Mouse (Mus musculus) stomach, postnatal 0 days (tissue): ENCODE measurements at regions not wholly inside any gene's neighbourhood (a gene's known extent, or its start where the extent isn't known, plus 50 kb on each side); places are given as distances from the start of the nearest gene placed in this dataset.

Source experiments
- ATAC-seq: fragments of 200-750 bp; cut with Nextera tagmentation; 2 replicates; pipeline ENCODE4 v1.8.0; 2017; ENCODE audit not compliant: low FRiP score, low TSS enrichment
- DNase-seq: peaks from one replicate; pipeline ENCODE4 v3.0.0-alpha.2; 2016; ENCODE audit warnings: low spot score
- H3K27ac ChIP-seq: fragments of 300-500 bp; sonication (generic); replicated peaks from 2 replicates; pipeline ENCODE4 v1.5.1; 2014; ENCODE audit warnings: mild to moderate bottlenecking, control low read depth
- H3K27me3 ChIP-seq: fragments of 300-500 bp; sonication (generic); 2 replicates; pipeline ENCODE4 v1.6.1; 2014; ENCODE audit warnings: low read length; ENCODE audit not compliant: control insufficient read depth, insufficient read depth
- H3K36me3 ChIP-seq: fragments of 300-500 bp; sonication (generic); 2 replicates; pipeline ENCODE4 v1.6.1; 2014; ENCODE audit warnings: low read length, mixed read lengths; ENCODE audit not compliant: control insufficient read depth, insufficient read depth
- H3K4me1 ChIP-seq: fragments of 300-500 bp; sonication (generic); replicated peaks from 2 replicates; pipeline ENCODE4 v1.6.1; 2014; ENCODE audit warnings: antibody characterized with exemption; ENCODE audit not compliant: control insufficient read depth, insufficient read depth
- H3K4me2 ChIP-seq: fragments of 300-500 bp; sonication (generic); replicated peaks from 2 replicates; pipeline ENCODE4 v1.6.1; 2014; ENCODE audit warnings: low read depth, mild to moderate bottlenecking, control low read depth, moderate library complexity
- H3K4me3 ChIP-seq: fragments of 300-500 bp; sonication (generic); 2 replicates; pipeline ENCODE4 v1.5.1; 2014; ENCODE audit warnings: low read depth, low read length, control low read depth
- H3K9ac ChIP-seq: fragments of 300-500 bp; sonication (generic); 2 replicates; pipeline ENCODE4 v1.6.1; 2014; ENCODE audit warnings: mild to moderate bottlenecking, low read length, control low read depth, mixed read lengths
- H3K9me3 ChIP-seq: fragments of 300-500 bp; sonication (generic); 2 replicates; pipeline ENCODE4 v1.6.1; 2016; ENCODE audit warnings: low read length; ENCODE audit not compliant: control insufficient read depth
- CTCF ChIP-seq: IDR thresholded peaks from 2 replicates; pipeline ENCODE4 v1.5.1; 2016; ENCODE audit warnings: antibody characterized with exemption, low read depth, mild to moderate bottlenecking, moderate library complexity
- EP300 ChIP-seq: optimal IDR thresholded peaks from 2 replicates; pipeline ENCODE3; 2016; ENCODE audit warnings: antibody characterized with exemption
- WGBS: fragments of 180-500 bp; shearing (Covaris S2); extraction: QIAGEN DNeasy Blood & Tissue Kit; methylation state at CpG from one replicate; pipeline ENCODE4 v1.1.7; 2014; 5-methylcytosine and 5-hydroxymethylcytosine counted together

DNA sequence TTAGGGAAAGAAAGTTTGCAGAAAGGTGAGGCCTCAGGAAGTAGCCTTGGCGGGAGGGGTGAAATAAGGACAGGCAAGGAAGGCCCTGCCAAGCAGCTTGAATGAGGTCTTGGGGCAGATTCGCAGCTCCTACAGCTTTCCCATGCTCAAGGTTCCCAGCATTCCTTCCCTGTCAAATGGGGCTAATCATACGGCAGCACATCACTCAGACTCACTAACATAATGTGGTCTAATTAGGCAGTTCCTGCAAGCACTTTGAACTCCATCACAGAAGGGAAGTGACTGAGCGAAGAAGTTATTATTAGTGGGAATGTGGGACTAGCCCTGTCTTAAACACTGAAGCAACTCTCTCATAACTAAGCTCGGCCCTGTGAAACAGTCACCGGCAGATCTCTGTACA is 87.1 kb upstream of the Gm10260 start:
- Histone ChIP-seq H3K4me3 (no peak overlapping the region), H3K27ac (no peak overlapping the region), H3K4me1 (no peaks in the 10 kb centered on the region), H3K9me3 (no peaks in the 10 kb centered on the region), H3K4me2 (no peak overlapping the region), H3K36me3 (no peaks in the 10 kb centered on the region), H3K27me3 (no peaks in the 10 kb centered on the region), H3K9ac (no peak overlapping the region)
- no peak for DNase-seq
- ATAC-seq: no peak
- TF ChIP-seq CTCF (no peak), EP300 (no peak)
- WGBS: 93% methylated on average over 6 of the region's 6 CpGs

DNA sequence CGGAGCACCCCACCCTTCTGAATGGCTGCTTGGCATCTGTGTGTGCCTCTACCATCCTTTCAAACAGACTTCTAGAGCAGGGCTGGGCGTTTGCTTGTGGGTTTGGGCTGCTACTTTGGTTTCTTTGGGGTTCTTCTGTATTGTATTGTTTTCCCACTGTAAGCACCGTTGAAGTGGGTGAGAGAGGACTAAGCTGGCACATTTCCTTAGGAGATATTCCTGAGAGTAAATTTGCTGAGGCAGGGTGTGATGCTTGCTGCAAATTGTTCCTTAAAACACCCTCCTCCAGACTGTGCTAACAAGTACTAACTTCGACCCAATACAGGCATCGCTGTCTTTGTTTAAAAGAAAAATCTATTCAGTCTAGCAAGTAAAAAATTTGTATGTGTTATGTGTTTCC is 84.7 kb upstream of the Gm10260 start:
- WGBS: 72% methylated on average over 5 of the region's 5 CpGs

DNA sequence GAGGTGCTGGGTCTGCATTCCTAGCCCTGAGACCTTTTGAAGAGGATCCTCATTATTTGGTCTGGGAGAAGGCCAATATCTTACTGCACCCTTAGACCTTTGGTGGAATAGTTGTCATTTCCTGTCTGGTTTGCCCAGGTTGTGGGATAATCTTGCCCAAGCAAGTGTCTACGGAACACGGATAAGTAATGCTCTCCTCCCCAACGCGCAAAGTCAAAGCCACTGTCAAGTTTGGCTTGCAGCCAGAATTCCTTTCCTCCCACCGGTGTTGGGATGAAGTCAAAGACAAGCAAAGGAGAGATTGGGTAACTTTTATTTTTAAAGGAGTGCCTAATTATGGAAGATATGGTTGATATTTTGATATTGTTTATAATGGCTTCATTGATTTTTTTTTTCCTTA is 82.4 kb upstream of the Gm10260 start:
- ATAC-seq (no peak), DNase-seq (no peak)
- H3K4me3 ChIP-seq: no peak overlapping the region
- H3K9ac ChIP-seq: no peak overlapping the region
- no peak overlapping the region for H3K4me2 ChIP-seq
- H3K27ac ChIP-seq: no peak overlapping the region
- no peaks in the 10 kb centered on the region for H3K4me1 ChIP-seq
- H3K36me3 ChIP-seq: no peaks in the 10 kb centered on the region
- 26% methylated on average over 5 of the region's 5 CpGs for WGBS
- no peak for TF ChIP-seq EP300
- no peak for TF ChIP-seq CTCF
- no peaks in the 10 kb centered on the region for H3K9me3 ChIP-seq
- H3K27me3 ChIP-seq: no peaks in the 10 kb centered on the region

More for the DNA sequence above, 84.7 kb upstream of the Gm10260 start:
- no peak overlapping the region for H3K4me3 ChIP-seq
- no peak overlapping the region for H3K4me2 ChIP-seq
- no peaks in the 10 kb centered on the region for H3K4me1 ChIP-seq
- DNase-seq: no peak
- H3K36me3 ChIP-seq: no peaks in the 10 kb centered on the region
- no peak overlapping the region for H3K27ac ChIP-seq
- TF ChIP-seq CTCF: no peak
- TF ChIP-seq EP300: no peak
- no peaks in the 10 kb centered on the region for H3K9me3 ChIP-seq
- H3K9ac ChIP-seq: no peak overlapping the region
- no peaks in the 10 kb centered on the region for H3K27me3 ChIP-seq
- ATAC-seq: no peak

DNA sequence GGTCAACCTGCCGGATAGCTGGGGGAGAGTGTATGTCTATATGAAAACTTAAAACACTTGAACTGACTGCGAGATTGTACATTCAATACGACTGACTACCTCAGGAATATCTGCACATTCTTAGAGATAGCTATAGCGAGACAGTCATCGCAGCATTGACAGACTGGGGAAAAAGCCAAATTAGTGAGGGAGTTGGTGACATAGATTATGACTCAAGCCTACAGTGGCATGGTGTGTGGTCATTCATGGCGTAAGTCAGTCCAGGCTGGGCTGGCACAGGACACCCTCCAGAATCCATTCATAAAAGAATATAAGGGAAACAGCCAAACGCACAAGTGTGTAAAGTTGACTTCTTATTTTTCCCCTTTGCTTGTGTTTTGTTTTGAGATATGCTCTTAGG is 81.1 kb upstream of the Gm10260 start:
- TF ChIP-seq CTCF: no peak
- TF ChIP-seq EP300: no peak
- H3K9me3 ChIP-seq: no peaks in the 10 kb centered on the region
- no peaks in the 10 kb centered on the region for H3K36me3 ChIP-seq
- H3K27me3 ChIP-seq: no peaks in the 10 kb centered on the region
- ATAC-seq (no peak), DNase-seq (no peak)
- no peaks in the 10 kb centered on the region for H3K4me1 ChIP-seq
- no peak overlapping the region for H3K27ac ChIP-seq
- WGBS: 87% methylated on average over 7 of the region's 7 CpGs
- H3K9ac ChIP-seq: no peak overlapping the region
- H3K4me2 ChIP-seq: no peak overlapping the region
- H3K4me3 ChIP-seq: no peak overlapping the region

DNA sequence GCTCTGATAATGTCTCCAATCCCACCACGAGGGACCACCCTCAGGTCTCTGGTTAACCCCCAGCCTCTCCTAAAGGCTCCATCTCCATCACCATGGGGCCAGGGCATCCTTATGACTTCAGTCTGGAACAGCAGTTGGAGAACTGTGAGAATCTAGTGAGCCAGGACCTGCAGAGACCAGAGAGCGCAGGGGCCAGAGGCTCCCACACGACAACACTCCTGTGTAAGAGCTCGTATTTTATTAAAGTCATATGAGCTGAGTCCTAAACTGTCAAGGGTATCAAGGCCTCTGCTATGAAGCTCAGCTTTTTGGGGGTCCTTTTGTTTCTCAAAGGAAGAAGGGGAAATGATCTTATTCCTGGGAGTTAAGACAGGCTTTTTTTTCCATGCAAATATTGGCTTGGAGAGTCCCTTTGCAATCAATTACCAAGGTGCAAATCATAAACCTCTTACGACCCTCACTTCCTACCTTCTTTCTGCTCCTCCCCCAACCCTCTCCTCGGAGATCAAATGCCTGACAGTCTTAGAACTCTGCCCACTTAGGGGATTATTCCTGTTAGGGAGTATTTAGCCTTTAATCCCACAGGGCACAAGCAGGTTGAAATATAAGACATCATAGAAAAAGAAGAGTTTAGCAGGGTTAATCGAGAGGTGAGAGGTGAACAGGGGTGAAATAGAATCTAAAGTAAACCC is 79.3 kb upstream of the Gm10260 start:
- Histone ChIP-seq H3K4me3 (no peak overlapping the region), H3K36me3 (no peaks in the 10 kb centered on the region), H3K9me3 (no peaks in the 10 kb centered on the region), H3K27ac (no peak overlapping the region), H3K27me3 (no peaks in the 10 kb centered on the region), H3K4me2 (no peak overlapping the region), H3K4me1 (no peaks in the 10 kb centered on the region), H3K9ac (no peak overlapping the region)
- no peak for ATAC-seq
- 57% methylated on average over 7 of the region's 7 CpGs for WGBS
- TF ChIP-seq EP300: no peak
- no peak for TF ChIP-seq CTCF
- DNase-seq: no peak

DNA sequence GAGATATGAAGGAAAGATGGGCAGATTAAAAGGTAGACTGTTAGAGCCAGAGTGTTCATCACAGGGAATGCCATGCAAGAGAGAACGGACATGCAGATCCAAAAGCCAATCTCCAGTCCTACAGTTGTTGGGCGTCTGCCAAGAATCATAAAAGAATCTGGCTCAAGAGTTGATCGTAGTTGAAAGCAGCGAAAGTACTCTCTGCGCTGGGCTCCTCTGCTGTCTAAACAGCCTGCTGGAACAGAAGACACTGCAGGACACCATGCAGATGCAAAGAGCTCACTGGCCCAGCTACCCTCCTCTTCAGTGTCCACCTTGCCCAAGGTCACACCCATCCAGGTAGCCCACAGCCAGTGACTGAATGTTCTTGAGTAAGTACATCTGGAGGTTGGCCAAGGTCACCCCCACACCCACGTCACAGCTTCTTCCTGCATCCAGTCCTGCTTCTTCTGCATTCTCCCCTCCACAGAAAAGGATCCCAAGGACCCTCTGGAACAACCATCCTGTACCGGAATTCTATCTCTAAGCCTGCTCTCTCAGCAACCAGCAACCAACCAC is 77.1 kb upstream of the Gm10260 start:
- H3K4me3 ChIP-seq: no peak overlapping the region
- DNase-seq (peak; percentile 40), ATAC-seq (no peak)
- no peaks in the 10 kb centered on the region for H3K27me3 ChIP-seq
- no peak overlapping the region for H3K9ac ChIP-seq
- 31% methylated on average over 7 of the region's 7 CpGs for WGBS
- no peaks in the 10 kb centered on the region for H3K36me3 ChIP-seq
- H3K9me3 ChIP-seq: no peaks in the 10 kb centered on the region
- H3K4me1 ChIP-seq: no peaks in the 10 kb centered on the region
- H3K4me2 ChIP-seq: no peak overlapping the region
- no peak overlapping the region for H3K27ac ChIP-seq
- no peak for TF ChIP-seq CTCF
- no peak for TF ChIP-seq EP300
